Mouse (Mus musculus): ENCODE measurements around the gene Myocos.

Myocos gene

DNA sequence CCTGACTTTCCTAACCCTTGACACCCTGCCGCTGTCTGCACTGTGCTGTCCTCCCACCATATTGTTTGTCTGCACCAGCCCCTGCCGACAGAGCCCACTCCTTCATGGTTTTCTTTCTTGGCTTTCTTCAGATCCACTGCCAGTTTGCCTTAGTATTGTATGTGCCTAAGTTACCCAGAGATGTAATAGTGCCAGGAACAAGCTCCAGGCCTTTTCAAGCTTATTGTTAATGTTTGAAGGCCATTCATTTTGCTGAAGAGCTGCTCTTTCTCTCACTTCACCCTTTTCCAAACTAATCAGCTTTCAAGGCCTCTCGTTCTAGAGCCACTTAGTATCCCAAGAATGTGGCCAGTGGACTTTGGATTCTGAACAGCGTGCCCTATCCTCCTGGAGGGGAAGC lies 46.8 kb downstream of the Myocos start:
- DNase-seq, result no peak

DNA sequence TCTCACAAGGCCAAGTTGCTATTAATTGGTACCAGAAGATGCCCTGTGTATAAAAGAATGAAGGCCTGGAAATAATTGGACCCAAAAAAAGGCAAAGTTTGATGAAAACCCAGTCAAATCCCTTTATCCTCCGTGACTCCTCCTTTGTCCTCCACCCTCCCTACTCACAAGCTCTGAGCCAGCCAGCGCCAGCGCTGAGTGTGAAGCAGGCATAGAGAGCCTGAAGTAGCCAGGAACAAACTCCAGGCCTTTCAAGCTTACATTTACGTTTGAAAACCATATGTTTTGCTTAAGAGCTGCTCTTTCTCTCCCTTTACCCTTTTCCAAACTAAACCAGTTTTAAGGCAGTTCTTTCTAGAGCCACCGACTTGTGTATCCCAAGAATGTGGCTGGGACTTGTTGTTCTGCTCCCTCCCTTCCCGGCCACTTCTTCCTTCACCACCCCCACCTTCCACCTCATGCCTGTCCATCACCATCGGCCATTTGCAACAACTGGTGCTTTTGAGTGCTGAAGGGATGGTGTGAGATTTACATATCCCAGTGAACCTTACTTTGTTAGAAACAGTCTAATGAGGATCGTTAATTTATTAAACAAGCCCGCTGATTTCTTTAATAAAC lies 48.3 kb downstream of the Myocos start:
- DNase-seq, result peak; percentile 33

DNA sequence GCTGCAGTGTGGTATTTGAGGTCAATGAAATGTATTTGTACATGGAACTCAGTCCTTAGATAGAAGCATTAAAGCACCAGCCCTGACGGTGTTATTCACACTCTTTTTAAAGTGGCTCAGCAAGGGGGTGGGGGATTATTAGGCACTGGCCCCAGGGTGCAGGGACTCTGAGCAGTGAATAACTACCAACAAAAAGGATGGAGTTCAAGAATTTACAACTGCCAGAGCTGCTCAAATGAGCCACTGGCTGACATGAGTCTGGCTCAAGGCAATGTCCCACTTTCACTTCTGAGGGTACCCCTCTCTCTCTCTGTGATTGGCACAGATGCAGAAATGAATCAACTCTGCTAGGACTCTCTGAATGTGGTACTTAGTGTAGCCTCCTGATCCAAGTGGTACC lies 49.9 kb downstream of the Myocos start:
- no peak for DNase-seq

DNA sequence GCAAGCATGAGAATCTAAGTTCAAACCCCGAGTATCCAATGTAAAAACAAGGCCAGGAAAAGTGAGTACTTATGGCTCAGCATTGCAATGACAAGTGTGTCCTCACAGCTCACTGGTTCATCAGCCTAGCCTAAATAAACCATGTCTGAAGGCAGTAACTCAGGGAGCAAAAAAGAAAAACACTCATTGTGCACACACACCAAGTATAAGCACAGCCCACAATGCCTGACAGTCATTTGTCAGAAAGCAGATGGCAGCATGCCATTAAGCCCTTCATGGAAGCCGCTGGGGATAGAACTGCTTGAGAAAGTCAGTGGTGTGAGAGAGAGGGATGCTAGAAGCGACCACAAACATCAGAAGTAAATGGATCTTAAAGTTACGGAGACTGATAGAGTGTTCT lies 56.7 kb downstream of the Myocos start:
- DNase-seq, result peak; percentile 43

GRCm38 (mm10) chr1:162599617-162600016 lies 58.4 kb downstream of the Myocos start:
- DNase-seq, result no peak

- DNase-seq, result no peak
These were observed 60.5 kb downstream of the Myocos start for GRCm38 (mm10) chr1:162597379-162598102.

Data from embryo, embryonic 11 days (tissue).